Mouse (Mus musculus) gastrocnemius, postnatal 14 days (tissue): Measurements from ENCODE around the gene Gnaz. TPM values are rescaled to one million over a fixed set of nuclear protein-coding genes. Genes with fewer than 3 reads are reported as not detected.

Experiments
- DNase-seq: peaks from one replicate; pipeline ENCODE4 v3.0.0; 2021; ENCODE audit warnings: mixed read lengths
- intact Hi-C: fragments of 180-260 bp; cut with DNase I; formaldehyde crosslinking; loops from one replicate; pipeline ENCODE4 v1.15.1; 2025; ENCODE audit warnings: low total_unique reads
- total RNA-seq, 2 experiments: library from RNA; stranded (reverse); gene quantifications; 2 replicates each; pipeline ENCODE4 v1.2.3; 2021

Gene Gnaz
- total RNA-seq, 2 experiments from 2014 or later: 0.18 to 1.2 TPM

DNA sequence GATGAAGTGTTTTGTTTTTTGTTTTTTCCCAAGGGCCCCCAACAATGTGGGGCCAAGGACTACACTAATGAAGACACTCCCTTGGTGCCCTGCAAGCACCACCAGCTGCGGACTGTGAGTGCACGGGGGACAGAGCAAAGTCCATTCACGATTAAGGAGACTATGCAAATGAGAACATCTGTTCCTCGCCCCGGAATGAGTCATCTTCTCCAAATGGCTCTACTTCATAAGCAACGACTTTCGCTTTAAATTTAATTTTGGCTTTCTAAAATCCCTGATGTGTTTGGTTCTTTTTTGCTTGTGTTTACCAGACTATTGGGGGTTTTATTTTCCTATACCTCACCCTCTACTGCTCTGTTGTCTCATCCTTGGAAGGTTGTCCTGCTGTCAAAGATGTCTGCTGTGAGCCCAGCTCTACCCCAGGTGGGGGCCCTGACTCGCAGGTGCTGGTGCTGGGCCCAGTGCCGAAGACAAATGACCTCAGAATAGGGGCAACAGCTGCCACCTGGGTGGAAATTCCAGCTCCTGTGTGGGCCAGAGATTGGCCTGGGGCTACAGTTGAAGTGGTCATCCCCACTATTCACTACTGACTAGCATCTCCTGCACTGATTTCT, 14.0 kb upstream of the Gnaz start:
- intact Hi-C loops: no loop called here
- DNase-seq: no peak

DNA sequence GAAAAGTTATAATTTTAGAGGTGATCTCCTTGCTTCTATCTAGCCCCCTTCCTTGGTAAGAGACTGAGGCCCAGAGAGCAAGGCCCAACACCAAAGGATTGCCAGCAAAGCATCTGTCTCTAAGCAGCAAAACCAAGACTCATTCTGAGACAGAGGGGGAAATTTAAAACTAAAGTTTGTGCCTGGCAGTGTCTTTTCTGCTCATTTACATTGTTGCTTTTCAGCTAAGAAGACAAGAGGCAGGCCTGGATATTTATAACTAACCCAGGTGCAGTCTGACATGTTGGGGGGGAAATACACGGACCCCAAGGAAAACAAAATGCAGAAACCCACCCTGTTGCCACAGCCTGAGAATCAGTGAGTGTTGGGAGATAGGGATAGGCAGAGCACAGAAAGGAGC, 2.6 kb upstream of the Gnaz start:
- no peak for DNase-seq

DNA sequence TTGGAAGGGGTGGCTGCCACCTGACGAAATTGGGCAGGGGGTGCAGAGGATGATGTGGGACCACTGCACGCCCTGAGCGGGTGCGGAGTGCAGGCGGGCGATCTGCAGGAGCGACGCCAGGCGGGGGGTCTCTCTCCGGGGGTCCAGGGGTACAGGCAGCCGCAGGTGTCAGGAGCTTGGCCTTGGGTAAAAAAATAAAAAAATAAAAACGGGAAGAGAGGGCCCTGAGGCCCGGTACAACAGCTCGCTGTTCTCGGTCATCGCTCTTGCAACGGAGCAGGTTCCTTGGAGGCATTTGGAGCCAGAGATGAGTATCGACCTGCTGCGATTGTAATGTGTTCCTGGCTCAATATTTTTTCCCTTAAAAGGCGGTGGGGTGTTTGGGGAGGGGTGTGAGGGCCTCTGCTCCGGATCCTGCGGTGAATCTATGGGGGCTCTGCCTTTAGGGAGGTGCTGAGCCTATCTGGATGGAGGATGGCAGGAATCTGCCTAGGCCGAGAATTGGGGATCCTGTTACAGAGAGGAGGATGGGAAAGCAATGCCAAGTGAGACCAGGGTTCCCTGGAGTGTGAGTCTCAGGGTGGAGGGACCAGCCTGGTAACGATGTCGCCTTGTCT, 782 bp downstream of the Gnaz start:
- no peak for DNase-seq
- intact Hi-C loops: no loop called here

More for the DNA sequence above, 2.6 kb upstream of the Gnaz start:
- intact Hi-C loops: no loop called here

DNA sequence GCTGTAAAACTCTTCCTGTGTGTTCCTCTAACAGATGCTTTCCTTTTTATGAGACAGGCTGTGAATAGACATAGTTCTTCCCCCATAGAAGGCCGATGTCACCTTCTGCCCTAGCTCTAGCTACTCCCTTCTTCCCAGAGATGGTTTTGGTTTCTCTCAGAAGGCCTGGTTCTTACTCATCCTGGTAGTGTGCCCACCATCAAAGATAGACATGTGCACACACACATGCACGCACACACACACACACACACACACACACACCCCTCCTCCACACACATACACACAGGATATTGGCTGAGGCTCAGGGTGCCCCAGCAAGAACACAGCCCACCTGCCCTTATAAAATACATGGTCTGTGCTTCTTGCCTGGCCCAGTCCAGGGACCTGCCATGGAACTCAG, 2.3 kb downstream of the Gnaz start:
- no peak for DNase-seq
- intact Hi-C loops: no loop called here

DNA sequence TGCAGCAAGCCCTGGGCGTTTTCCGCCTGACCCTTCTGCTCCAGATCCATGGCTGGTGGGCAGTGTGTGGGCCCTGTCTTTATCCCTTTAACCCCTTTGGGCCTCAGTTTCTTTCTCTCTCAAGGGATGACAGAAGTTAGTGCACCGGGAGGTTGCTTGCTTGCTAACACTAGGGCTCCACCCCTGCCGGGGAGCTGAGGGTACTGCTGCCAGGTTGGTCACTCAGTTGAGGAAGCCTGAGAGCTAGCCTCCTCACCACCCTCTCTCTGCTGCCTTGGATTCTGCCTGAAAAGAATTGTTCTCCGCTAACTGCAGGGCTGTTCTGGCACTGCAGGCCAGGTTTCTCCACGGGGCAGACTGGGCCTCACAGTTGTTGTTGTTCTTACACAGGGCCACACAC, 6.0 kb downstream of the Gnaz start:
- DNase-seq: no peak
- intact Hi-C loops: no loop called here

DNA sequence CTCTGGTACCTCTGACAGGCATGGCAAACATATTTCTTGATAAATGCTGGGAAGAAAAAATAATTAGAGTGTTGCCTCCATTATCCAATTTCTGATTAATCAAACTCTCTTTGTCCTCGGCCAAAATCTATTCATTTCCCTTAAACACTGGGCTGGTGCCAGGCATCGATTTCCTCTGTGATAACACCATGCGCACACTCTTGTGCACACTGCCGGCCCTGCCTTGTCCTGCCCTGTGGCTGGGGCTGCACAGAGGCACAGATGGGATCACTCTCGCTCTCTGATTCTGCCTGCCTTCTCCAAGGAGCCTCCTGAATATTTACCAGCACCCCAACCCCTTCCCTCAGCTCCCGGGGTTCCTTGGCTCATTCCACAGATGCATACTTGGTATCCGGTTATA, 8.6 kb downstream of the Gnaz start:
- DNase-seq: no peak
- intact Hi-C loops: no loop called here

DNA sequence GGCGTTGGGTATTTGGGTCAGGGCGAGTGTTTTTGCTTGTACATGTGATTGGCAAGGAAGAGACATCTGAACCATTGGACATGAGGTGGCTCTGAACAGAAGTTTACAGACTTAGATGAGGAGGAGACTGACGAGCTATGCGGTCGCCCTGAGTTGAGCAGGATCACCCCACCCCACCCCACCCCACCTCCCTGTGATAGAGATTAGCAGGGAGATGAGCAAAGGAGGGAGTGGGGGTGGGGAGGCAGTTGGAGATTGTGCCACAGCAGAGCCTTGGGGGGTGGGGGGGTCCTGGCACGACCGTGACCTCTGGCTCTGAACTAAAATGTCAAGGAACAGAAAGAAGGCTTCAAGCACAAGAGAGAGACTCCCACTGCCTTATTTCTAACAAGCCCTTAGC, 9.5 kb downstream of the Gnaz start:
- intact Hi-C loops: no loop called here
- no peak for DNase-seq

DNA sequence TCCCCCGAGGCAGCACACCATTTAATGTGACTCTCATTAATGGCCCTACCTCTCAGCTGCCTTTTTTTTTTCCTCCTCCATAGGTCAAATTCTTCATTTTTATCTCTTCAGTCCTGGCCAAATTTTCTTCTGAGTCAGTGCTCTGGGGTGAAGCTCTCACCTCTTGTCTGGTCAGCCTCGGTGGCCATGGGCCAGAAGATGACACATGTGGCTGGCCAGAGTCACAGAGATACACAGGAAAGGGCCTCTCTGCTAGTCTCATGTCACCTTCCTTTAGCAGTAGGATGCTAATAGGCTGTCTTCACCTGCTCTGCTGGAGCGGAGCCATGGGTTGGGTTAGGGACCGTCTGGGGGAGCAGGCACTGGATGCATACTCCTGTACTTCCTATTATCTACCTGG, 11.1 kb downstream of the Gnaz start:
- intact Hi-C loops: loop anchor here (2.0 kb wide), 1 partner anchor 73 kb away; no protein-coding TSS in a partner anchor
- DNase-seq: no peak

DNA sequence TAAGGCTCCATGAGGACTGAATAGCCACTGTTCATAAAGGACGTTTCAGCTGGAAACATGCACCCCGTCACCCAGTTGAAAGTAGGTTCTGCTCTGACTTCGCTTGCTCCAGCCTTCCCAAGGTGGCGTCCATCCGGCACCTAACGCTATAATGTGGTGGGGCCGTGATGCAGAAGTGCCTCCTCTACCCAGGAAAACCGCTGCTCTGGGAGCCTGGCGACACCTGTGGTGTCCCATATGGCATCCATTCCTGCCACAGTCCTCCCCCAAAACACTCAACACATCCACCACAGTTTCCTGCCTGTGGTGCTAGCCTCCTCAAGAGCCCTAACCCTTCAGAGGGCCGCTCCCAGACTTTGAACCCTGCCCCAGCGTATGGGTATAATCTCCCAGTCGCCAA, 14.2 kb downstream of the Gnaz start:
- intact Hi-C loops: no loop called here
- no peak for DNase-seq

DNA sequence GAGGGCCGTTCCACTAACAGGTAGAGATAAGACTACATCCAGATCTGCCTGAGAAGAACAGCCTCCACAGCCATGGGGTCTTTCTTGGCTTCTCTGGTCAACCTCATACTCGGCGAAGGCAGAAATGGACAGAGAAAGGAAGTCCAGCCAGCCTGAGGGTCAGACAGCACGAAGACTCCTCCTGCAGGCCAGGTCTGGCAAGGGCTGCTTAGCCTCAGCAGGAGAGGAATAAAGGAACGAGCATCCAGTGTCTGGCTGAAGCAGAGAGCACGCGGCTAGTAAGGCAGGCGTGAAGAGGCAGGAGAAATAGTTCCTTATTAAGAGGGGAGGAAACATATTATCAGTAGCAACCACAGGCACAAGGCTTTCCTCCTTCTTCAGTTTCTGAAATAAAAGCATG, 16.2 kb downstream of the Gnaz start:
- intact Hi-C loops: no loop called here
- DNase-seq: no peak

DNA sequence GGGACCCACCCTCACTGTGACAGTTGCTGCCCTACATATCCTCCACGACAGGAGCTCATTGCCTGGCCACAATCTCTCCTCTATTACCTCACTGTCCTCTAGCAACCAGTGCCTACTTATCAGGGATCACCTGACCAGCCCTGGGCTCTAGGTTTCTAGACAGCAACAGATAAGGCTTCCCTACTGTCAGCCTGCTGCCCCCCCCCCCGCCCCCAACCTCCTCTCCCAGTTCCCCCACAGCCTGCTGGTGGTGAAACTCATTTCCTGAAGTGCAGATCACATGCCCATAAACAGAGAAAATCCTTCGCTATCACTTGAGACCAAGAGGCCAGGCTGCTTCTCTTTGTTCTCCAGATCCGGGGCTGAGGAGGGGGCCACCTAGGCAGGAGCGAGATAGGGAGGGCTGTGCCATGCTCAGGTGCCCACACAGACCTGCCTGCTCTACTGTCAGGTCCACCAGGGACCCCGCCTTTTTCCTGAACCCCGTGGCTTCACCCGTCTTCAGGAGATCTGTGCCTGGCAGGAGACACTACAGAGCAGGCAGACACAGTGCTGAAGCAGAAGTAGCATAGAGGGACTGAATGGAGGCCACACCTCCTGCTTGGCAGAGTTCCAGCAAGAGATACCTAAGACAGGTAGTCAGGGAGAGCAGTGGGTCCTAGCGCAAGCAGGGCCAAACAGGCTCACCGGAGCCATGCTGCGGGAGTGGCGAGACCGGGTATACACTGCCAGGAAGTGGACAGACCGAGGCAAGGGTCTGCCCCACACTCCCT, 20.9 kb downstream of the Gnaz start:
- intact Hi-C loops: no loop called here
- DNase-seq: no peak

DNA sequence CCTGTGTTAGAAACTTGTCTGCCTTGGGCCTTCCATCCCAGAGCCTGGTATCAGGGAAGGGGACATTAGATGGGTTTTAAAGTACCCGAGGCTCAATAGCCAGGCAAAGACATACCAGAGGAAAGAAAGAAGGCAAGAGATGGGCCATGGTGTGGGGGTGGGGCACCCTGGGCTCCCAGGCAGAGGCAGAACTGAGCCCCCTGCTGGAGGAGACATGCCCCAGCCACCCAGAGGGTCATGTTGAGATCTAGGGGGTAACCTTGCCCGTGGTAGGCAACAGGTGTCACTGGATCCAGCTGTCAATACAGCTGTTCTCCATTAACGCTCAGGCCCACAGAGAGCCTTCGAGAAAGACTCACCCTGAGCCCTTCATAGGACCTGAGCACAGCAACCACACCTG, 22.8 kb downstream of the Gnaz start:
- intact Hi-C loops: no loop called here
- no peak for DNase-seq

DNA sequence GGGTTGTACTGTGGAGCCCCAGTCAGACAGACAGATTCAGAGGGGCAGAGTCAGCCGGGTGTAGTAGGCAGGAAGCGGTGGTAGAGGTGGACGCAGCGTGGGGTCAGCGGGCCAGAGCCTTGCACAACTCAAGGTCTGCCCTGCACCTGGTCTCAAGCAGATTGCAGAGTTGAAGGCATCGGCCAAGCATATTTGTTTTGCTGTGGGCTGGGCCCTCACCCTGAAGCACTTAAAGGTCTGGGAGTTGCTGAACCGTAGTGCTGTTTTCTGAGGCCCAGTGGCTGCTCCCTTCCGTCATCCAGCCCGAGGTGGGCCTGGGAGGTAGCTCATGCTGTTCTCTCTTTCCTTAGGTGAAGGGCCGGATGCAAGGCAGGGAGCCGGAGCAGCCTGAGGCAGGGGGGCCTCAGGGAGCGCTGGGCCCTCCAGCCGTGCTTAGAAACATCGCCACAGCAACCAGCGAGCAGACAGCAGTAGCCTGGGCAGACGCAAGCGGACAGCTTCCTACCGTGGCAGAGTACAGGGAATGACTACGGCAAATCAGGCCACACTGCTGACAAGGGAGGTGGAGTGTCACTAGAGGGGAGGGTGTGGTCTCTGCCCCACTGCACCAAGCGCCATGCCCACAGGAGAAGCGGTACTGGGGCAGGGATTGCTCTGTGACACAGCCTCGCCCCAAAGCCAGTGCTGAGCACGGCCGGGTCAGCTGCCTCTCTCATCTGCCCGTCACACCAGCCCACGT, 23.8 kb downstream of the Gnaz start:
- no peak for DNase-seq
- intact Hi-C loops: no loop called here

DNA sequence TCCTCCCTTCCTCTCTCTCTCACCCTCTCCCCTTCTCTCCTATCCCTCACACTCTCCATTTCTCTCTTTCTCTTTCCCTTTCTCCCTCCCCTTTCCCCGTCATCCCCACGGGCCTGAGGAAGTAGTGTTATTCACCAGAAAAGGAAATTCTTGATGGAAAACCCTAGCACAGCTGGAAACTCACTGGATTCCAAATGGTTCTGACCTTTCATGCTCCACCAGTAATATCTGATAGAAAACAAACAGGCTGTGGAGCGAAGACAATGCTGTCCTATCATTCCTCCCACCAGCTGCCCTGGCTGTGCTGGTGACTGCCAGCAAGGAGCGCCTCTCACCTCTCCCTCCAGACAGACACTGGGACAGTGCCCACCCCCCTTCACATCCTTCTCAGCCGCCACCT, 27.9 kb downstream of the Gnaz start:
- no peak for DNase-seq
- intact Hi-C loops: no loop called here

DNA sequence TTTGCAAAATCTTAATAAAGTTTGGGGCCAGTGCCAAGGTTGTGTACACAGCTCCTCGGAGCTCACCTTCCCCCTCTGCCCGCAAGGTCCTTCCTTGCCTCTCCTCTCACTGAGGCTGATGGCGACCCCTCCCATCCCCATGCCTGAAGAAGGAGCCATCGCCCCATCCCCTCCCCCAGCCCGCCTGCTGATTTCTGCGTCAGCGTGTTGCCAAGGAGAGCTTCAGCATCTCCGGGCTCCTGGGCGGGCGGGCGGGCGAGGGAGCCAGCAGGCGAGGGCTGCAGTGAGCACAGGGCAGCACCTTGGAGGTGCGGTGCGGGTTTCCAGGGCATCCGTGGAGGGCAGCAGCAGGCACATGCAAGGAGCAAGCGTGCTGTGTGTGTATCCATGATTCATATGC, 28.4 kb downstream of the Gnaz start:
- DNase-seq: no peak
- intact Hi-C loops: no loop called here

DNA sequence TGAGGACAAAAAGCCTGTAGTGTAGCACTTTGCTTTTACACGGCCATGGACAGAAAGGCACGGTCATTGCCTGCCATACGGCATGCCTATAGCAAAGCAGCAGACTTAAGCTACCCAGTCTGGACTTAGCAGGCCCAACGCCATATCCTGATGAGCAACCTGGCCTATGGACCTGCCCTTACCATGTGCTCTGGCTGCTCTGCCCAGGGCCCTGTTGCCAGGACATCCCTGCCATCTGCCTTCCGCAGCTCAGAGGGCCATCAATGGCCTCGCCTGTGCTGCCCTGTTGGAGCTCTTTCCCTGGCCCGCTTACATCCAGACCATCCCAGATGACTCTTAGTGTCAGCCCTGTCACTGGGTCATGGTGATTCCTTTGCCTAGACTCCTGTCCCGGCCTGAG, 34.4 kb downstream of the Gnaz start:
- no peak for DNase-seq
- intact Hi-C loops: no loop called here

DNA sequence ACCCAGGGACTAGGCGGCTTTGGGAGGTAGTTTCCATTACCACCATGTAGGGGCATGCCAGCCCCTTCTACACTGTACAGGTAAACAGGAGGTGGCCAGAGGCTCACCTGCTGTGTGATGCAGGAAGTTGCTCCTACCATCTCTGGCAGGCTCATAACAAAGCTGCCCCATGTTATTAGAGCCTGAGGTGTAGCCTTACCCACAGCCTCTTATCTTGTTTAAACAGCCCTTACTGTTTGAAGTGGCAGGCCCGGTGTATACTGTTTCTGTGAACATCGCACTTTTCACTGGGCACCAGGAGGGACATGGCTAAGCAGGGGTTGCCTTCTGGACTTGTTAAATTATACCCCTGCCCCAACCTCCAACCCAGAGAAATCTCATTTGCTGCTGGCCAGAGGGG, 37.1 kb downstream of the Gnaz start:
- no peak for DNase-seq
- intact Hi-C loops: no loop called here

DNA sequence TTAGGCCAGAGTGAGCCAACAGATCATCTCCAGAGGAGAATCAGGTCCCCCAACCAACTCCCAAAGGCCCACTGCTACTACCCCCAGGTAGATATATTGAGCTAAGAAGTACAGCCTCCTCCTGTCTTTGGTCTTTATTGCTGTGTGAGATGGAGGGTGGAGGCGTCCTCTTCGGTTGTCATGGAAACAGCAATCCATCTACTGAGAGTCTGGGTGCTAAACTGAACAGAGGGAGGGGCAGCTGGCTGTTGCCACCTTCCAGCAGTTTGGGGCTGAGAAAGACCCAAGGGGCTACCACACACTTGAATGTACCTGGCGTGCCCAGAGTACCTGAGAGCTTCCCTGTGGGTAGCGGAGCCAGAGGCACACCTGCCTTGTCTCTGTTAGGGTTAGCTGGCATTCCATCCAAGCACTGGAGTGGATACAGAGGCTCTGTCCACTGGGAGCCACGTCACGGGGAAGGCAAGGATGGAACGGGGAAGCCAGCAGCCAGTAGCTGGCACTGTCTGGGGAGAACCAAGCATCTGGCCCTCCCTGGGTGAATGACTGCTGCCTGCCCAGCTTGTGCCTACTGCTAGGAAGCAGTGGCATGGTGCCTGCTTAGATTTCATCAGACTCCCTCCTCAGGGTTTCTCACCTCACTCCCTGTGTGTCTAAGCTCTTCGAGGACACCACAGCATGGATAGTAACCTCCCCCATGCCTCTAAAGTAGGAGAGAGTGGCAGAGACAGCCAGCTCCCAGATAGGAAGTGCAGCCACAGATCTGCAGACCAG, 40.1 kb downstream of the Gnaz start:
- DNase-seq: no peak
- intact Hi-C loops: no loop called here

DNA sequence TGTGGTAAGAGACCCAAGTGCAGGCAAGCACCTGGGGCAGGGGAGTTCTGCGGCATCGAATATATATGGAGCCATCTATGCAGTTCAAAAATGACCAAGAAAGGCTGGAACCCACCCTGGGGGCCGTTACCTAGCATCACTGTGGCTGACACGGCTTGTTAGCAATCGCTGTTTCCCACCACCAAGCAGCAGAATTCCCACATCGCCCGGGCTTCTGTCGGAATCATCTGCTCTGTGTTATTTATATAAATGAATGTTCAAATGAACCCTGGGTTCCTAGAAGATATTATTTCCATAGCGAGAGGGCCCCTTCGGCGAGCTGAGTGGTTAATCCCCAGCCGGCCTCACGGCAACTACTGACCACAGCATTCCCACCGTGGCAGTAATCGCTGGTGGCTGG, 43.7 kb downstream of the Gnaz start:
- no peak for DNase-seq
- intact Hi-C loops: no loop called here

DNA sequence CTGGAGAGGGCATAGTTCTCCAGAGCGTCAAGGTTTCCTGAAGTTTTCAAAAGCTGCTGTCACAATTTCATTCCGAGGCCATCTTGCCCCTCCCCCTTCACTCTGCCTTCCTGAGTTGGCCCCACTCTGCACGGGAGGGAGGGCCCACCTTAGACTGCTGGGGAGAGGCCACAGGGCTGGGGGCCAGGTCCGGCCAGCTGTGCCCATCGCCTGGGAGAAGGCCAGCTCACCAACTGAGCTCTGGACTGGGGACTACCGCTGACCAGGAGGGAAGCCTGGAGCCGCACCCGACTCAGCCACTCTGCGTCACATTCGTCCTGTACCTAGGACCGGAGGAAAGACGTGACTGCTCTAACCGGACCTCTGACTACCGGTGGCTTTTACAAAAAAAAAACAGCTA, 48.5 kb downstream of the Gnaz start:
- DNase-seq: no peak
- intact Hi-C loops: no loop called here
